Mouse (Mus musculus) bone marrow macrophage, adult 2 months (primary cell): Measurements from ENCODE around the gene Washc1.

ENCODE experiments used
- CTCF ChIP-seq: IDR thresholded peaks from 2 replicates; pipeline ENCODE4 v1.5.1; 2012; ENCODE audit warnings: low read depth, mild to moderate bottlenecking, low read length, moderate library complexity
- POLR2A ChIP-seq: IDR thresholded peaks from 2 replicates; pipeline ENCODE4 v1.6.1; 2012; ENCODE audit warnings: mild to moderate bottlenecking, low read depth, low read length, borderline replicate concordance

DNA sequence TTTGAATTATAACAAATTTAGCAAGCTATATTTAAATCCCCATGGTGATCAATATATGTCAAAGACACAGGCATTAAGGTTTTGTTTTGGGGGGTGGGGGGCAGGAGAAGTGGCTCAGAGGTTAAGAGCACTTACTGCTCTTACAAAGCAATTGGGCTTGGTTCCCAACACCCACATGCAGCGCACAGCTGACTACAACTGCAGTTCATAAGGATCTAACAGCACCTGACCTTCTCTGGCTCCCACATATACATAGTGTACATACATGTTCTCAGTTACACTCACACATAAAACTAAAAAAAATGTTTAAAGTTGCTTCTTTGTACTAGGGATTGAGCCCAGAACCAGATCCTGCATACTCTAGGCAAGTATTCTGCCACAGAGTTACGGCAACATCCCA lies 20.0 kb upstream of the Washc1 start:
- TF ChIP-seq CTCF (no peak), POLR2A (no peak)
